ENCODE assay signal across 9 mouse cellular contexts in genomic region chr7:49635074-49635621, GRCm38 (mm10). TPM values are rescaled to one million over a fixed set of nuclear protein-coding genes. Genes with fewer than 3 reads are reported as not detected.
DNase-seq lines count a peak whose midpoint lies in the region; ATAC-seq and TF ChIP-seq lines count a peak whose summit lies in the region.
"Had no signal": no experiment of that assay in that cellular context is flagged by ENCODE, and none has a peak within 500 bp of the region (broad histone marks: within the 10 kb centered on the region; RNA-seq: fewer than 3 reads in every experiment).

No protein-coding gene starts in this region.

- DNase-seq in lung, adult 18-20 months: no peak
- DNase-seq in retina, embryonic 14.5 days (ENCODE audit: low spot score): peak; percentile 46
- DNase-seq in thymus, postnatal 25 days: no peak
- no peak for DNase-seq in adipocyte (ENCODE audit: low spot score)
- DNase-seq in gastrocnemius, adult 18-20 months (ENCODE audit: low spot score): no peak
- DNase-seq: gastrocnemius, postnatal 36 days had no signal

- peak overlapping the region; percentile 83; the same call in 1 of the 2 replicates for H3K4me2 ChIP-seq in lung, embryonic 16.5 days (ENCODE audit: low read depth, low read length)
- H3K4me2 ChIP-seq in embryonic facial prominence, embryonic 13.5 days: no peak overlapping the region
- peak overlapping the region; percentile 62; the same call in 1 of the 2 replicates for H3K4me2 ChIP-seq in intestine, postnatal 0 days (replicated peaks; ENCODE audit: low read depth)

- H3K27me3 ChIP-seq in lung, embryonic 16.5 days (ENCODE audit: control insufficient read depth, insufficient read depth, low read depth, low read length): peaks cover 91% of the 10 kb centered on the region
- peaks cover 100% of the 10 kb centered on the region for H3K27me3 ChIP-seq in embryonic facial prominence, embryonic 13.5 days
- peaks cover 91% of the 10 kb centered on the region for H3K27me3 ChIP-seq in intestine, postnatal 0 days (replicated peaks; ENCODE audit: control insufficient read depth, insufficient read depth, low read length)

- no peak overlapping the region for H3K9ac ChIP-seq in lung, embryonic 16.5 days (ENCODE audit: low read length)
- H3K9ac ChIP-seq in embryonic facial prominence, embryonic 13.5 days: no peak overlapping the region
- H3K9ac ChIP-seq in intestine, postnatal 0 days (ENCODE audit: low read depth, low read length): no peak overlapping the region

- peak overlapping the region; percentile 55 for H3K4me3 ChIP-seq in lung, embryonic 16.5 days (ENCODE audit: low read length)
- 0 out of 2 replicates have a peak overlapping the region, but pooled peaks have one; percentile 8 for H3K4me3 ChIP-seq in embryonic facial prominence, embryonic 13.5 days
- H3K4me3 ChIP-seq in intestine, postnatal 0 days (ENCODE audit: low read depth, low read length): peak overlapping the region; percentile 33; the same call in 1 of the 2 replicates

- no peak for ATAC-seq in lung, embryonic 16.5 days (ENCODE audit: low read depth)
- ATAC-seq in embryonic facial prominence, embryonic 13.5 days (ENCODE audit: insufficient number of reproducible peaks, insufficient read depth, low FRiP score, low TSS enrichment, low read depth): no peak
- ATAC-seq in intestine, postnatal 0 days: no peak

- H3K4me1 ChIP-seq in lung, embryonic 16.5 days (replicated peaks; ENCODE audit: control insufficient read depth, insufficient read depth, low read length): peaks cover 36% of the 10 kb centered on the region
- peaks cover 31% of the 10 kb centered on the region for H3K4me1 ChIP-seq in embryonic facial prominence, embryonic 13.5 days
- no peaks in the 10 kb centered on the region for H3K4me1 ChIP-seq in intestine, postnatal 0 days (replicated peaks; ENCODE audit: control insufficient read depth, insufficient read depth, low read length)

- H3K9me3 ChIP-seq in lung, embryonic 16.5 days (ENCODE audit: control insufficient read depth, low read length): no peaks in the 10 kb centered on the region
- H3K9me3 ChIP-seq in embryonic facial prominence, embryonic 13.5 days: no peaks in the 10 kb centered on the region
- H3K9me3 ChIP-seq in intestine, postnatal 0 days (ENCODE audit: control insufficient read depth): no peaks in the 10 kb centered on the region

- TF ChIP-seq CTCF in intestine, postnatal 0 days (IDR thresholded peaks at IDR 0.05; ENCODE audit: low read depth): no peak

- H3K36me3 ChIP-seq in lung, embryonic 16.5 days (ENCODE audit: control insufficient read depth, insufficient read depth, low read length): no peaks in the 10 kb centered on the region
- H3K36me3 ChIP-seq in embryonic facial prominence, embryonic 13.5 days: no peaks in the 10 kb centered on the region
- no peaks in the 10 kb centered on the region for H3K36me3 ChIP-seq in intestine, postnatal 0 days (ENCODE audit: control insufficient read depth, insufficient read depth)

- no peak overlapping the region for H3K27ac ChIP-seq in lung, embryonic 16.5 days (ENCODE audit: low read length)
- no peak overlapping the region for H3K27ac ChIP-seq in embryonic facial prominence, embryonic 13.5 days
- no peak overlapping the region for H3K27ac ChIP-seq in intestine, postnatal 0 days (ENCODE audit: low read depth, low read length)

- WGBS in lung, embryonic 16.5 days: 1% methylated on average over 35 of the region's 35 CpGs
- WGBS in embryonic facial prominence, embryonic 13.5 days: under 1% methylated on average over 35 of the region's 35 CpGs
- WGBS in intestine, postnatal 0 days: 2% methylated on average over 35 of the region's 35 CpGs

RNA-seq across cellular contexts. Expression of gene Dbx1, which starts 1.5 kb away (rescaled TPM):
- not detected in 2 replicates for polyA plus RNA-seq in lung, embryonic 16.5 days (2015; fragmentation: Nextera tagmentation; extraction: Ambion mirVana)
- 0.28 and 0.44 TPM in 2 replicates for polyA plus RNA-seq in embryonic facial prominence, embryonic 13.5 days (2015; fragmentation: Nextera tagmentation; extraction: Ambion mirVana)
- polyA plus RNA-seq in intestine, postnatal 0 days (2015; fragmentation: Nextera tagmentation; extraction: Ambion mirVana): not detected in 2 replicates
- total RNA-seq in gastrocnemius, adult 18-20 months (2021): not detected
- total RNA-seq: gastrocnemius, postnatal 36 days had no signal
